Mouse (Mus musculus) heart, adult 2 months (tissue): ENCODE data around the gene Olfr820.
"Not testable (repeated sequence)": the region's sequence is repeated elsewhere in the genome, so short reads cannot be mapped to it uniquely, and the experiment has no call there.

Experiments
- CTCF ChIP-seq: fragments of 200-600 bp; IDR thresholded peaks from 2 replicates; pipeline ENCODE4 v1.8.1; 2022; ENCODE audit warnings: antibody characterized with exemption, mild to moderate bottlenecking, moderate library complexity
- EP300 ChIP-seq: fragments of 200-500 bp; IDR thresholded peaks from 2 replicates; pipeline ENCODE4 v1.6.1; 2011; ENCODE audit warnings: low read depth, low read length, control low read depth; ENCODE audit not compliant: insufficient read depth
- POLR2A ChIP-seq: fragments of 200-500 bp; IDR thresholded peaks from 2 replicates; pipeline ENCODE4 v1.6.1; 2011; ENCODE audit warnings: mild to moderate bottlenecking, low read depth, low read length, control low read depth; ENCODE audit not compliant: insufficient read depth

DNA sequence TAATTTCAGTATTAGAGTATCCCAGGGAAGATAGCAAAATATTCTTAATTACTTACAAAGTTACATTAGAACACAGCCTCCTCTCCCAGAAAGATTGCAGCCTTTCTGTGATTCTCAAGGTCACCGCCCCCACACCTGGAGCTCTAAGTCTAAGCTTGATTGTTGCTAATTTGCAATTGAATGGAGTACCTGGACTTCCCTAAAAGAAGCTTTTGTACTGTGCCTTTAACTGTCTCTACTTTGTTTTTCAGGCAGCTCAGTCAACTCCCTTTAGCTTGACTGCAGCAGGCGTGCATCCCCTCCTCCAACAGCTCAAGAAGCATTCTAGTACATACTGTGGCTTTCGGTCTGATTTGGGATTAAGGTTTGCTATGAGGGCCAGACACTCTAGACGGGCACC is 8.3 kb upstream of the Olfr820 start:
- TF ChIP-seq POLR2A, CTCF, EP300: not testable (repeated sequence)
